Mouse (Mus musculus): ENCODE results near the gene Plcl1.

- TF ChIP-seq CTCF (IDR thresholded peaks at IDR 0.05; ENCODE audit: low read depth, low read length) (no peak), GATA1 (IDR thresholded peaks at IDR 0.05; ENCODE audit: borderline replicate concordance, low read length) (no peak)
Measured at GRCm38 (mm10) chr1:55699393-55699970, 293.8 kb downstream of the Plcl1 start.
